Mouse (Mus musculus) urinary bladder, postnatal 10 days (tissue): ENCODE measurements around the gene Parva.

Experiments used
- DNase-seq: peaks from one replicate; pipeline ENCODE4 v3.0.0; 2022; ENCODE audit warnings: low spot score

Gene Parva

DNA sequence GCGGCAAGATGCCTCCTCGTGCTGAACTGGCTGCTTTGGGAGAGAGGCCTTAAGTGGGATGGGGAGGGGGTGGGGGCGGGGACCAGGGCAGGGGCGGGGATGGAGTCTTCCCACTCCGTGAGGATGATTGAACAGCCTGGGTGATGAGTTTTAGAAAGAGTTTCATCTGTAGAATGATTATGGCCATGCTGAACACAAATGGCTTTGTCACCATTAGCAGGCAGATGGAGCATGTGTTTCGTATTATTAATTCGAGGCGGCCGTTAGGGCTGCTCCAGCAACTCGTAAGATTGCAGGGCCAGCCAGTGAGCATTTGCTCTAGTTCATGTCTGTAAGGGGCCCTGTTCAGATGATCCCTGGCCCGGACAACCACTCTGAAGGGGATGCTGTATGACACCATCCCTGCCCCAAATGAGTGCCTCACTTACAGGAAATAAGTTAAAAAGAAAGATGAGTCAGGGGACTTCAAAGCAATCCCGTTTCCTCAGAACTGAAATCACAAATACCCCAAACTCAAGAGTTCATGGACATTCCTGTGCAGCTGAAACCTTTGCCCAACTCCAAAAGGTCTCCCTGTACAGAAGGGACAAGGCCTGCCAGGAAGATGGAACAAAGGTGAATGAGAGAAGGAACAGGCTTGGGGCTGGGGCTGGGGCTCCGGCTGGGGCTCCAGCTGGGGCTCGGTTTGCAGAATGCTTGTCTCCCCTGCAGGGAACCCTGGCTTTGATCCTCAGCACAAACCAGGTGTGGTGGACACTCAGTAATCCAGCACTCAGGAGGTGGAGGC lies 46.5 kb downstream of the Parva start:
- no peak for DNase-seq

DNA sequence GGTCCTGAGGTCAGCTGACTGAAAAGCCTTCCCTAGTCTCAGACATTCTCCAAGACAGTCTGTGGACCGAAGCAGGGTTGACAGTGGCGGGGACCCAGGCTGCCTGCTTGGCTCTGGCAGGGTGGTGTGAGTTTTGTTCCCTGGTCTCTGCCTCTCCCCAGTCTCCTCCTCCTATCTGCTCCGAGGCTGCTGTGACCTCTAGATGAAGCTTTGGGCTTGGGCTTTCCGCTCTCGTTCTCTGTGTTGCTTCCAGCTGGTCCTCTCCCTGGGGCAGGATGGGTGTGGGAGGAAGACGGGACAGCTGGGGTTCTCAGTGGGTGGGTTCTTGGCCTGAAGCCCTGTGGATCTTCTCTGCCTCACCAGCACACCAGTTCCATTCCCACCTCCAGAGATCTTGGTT lies 51.8 kb downstream of the Parva start:
- DNase-seq: no peak

DNA sequence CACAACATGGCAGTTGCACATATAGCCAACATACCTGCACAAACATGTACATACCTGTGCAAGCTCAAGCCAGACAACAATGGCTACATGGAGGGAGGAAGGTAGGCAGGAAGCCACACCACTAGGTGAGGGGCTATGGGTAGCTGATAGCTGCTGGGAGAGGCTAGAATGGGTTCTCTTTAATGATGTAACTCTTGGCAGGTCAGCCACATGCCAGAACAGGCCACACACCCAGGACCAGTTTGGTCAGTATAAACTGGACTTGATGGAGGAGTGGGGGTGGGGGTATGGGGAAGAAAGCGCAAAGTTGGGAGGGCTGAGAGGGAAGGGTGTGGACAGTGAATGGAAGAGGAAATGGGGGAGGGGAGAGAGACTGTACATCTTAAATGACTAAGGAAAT lies 53.7 kb downstream of the Parva start:
- no peak for DNase-seq

DNA sequence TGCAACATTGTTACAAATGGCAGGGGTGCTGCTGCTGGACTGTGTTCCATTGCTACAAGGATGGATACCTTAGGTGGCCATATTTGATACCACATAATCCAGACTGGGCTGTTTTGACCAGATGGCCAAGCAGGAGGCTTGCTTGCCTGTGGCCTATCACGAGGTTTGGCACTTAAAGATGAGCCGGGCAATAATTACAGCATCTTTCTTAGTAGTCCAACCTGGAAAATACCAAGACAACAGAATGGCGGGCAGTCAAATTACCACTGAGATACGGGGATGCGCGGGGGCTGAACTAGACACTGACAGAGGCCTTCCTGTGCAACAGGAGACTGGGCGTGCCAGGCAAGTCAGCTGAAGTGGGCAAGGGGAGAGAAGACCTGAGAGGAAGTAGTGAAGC lies 55.3 kb downstream of the Parva start:
- no peak for DNase-seq

DNA sequence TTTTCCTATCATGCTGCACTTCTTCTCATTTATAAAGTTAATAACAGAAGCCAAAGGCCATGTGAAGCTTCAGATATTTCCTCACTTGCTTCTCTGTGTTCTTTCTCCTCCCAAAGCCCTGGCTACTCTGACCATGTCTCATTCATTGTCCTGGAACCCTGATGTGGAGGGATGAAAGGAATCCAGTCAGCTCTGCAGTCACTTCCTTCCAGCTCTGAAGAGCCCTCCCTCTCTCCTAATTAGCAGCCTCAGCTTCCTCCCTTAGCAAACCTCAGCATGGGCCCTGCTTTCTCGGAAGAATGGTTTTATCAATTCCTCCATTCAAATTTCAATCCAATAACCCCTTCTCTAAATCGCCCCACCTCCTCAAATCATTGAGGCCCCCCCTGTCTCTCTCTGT lies 56.1 kb downstream of the Parva start:
- no peak for DNase-seq

DNA sequence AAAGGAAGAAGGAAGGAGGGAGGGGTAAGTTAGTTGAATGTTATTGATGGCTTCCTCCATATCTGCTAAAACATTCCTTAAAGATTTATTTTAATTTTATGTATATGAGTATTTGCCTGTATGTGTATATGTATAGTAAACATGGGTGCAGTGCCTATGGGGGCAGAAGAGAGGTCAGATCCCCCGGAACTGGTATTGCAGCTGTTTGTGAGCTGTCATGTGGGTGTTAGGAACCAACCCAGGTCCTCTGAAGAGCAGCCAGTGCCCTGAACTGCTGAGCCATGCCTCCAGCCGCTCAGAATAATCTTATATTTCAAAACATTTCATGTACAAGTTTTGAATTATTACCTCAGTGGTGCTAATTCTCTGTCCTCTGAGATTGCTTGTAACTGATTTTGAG lies 63.5 kb downstream of the Parva start:
- no peak for DNase-seq

DNA sequence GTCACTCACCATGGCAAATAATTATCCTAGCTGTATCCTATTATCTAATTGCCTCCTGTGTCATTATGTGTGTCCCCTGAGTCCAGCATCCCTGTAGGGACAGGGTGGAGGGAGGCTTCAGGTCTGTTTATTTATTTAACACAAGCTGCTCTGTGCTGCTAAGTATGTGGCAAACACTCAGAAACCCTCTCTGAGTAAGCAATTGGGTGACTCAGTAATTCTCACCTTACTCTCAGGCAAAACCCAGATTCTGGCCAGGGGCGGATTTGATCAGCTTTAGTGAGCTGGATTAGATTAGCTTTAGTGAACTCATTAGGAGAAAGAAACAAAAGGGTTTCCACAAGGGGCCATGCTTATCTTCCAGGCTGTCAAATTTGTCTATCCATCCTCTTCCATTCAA lies 64.4 kb downstream of the Parva start:
- no peak for DNase-seq

DNA sequence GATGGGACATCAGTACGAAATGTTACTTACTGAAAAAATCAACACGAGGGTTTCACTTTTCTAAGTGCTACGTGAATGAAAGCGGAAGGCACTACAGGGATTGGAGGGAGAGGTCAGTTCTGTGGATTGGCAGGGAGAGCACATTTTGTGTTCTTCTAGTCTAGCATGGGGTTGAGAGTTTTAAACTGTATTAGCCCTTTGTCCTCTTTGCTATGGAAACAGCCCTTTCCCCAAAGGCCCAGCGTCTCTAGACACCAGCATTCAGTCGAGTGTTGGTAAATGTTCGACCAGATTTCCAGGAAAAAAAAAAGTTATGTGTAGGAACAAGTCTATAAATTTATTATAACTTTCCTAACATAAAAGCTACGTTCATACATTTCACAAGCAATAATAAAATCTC lies 68.6 kb downstream of the Parva start:
- no peak for DNase-seq

DNA sequence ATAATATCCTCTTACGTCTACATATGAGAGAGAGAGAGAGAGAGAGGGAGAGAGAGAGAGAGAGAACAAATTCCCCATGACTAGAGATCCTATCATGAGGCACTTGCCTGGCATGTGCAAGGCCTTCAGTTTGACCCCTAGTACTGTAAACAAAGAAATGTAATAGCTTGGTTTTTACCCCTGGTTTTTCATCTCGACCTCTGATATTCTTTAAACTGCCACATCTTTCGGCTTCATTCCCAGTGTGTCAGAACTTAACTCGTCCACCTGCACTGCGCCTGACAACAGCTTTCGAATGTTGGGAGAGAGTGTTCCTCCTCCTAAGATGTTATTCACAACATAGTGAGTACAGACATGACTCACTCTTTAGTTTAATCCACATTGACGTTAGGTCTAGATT lies 69.6 kb downstream of the Parva start:
- no peak for DNase-seq

DNA sequence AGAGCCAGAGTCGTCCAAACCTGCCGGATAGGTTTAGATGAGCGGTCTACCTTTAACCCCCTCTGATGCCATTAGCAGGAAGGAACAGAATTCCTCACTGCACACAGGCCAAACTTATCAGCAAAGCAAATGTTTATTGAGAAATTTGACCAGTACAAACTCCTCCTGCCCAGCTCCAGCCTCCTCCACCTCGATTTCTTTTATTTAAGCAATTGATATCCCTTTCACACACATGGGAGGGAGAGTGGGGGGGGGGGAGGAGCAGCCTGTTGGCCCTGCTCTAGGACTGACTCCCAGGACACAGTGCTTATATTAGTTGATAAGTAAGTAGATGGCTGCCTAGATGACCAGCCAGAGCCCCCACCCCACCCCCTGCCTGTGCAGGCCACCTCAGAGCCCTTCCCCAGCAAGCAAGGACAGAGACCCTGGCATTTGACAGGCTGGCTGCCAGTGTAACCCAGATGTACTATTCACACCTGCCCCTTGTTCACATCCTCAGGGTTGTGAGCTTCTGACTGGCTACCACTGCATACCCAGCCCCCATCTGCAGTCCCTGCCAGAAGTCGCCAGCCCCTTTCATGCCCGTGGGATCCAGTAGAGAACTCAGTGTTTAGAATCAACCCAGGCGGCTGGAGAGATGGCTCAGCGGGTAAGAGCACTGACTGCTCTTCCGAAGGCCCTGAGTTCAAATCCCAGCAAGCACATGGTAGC lies 71.4 kb downstream of the Parva start:
- DNase-seq: no peak

DNA sequence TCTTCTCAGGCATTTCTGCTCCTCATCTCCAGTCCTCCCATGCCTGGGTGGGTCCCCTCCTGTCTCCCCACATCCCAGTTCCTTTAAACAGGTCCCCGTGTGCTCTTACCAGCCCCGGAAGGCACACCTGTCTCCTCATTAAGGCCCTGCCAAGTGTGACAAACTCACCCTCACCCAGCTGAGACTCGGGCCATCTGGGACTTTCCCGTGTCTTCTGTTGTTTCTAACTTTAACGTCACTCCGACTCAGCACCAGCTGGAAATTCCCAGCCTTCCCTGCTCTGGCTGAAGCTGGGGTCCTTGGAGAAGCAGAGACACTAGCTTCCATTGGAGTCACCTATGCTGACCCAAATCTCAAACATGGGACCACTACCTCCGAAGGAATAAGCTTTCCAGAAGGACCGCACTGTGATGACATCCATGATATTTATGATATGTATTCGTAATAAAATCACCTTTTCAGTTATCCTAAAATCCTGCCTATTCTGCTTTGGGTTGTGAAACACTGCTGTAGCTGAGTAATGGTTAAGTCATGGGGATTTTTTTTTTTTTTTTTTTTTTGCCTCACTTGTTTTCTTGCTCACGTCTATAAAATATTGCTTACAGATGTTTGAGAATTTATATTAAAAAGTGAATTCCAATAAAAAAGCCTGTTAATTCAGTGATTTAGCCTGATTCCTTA lies 72.3 kb downstream of the Parva start:
- DNase-seq: no peak

DNA sequence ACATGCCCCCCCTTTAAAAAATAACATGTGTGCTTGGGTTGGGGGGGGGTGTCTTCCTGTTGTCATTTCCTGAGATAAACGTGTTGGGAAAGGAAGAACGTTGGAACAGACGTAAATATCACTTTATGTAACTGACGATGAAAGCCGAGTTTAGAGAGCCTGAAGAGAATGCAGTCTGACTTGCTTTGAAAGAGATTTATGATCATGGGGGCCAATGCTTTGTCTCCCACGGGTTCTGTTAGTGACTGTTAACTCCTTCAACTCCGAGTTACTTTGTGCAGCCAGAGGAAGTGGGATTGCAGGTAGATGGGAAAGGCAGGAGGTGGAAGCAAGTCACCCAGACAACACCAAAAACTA lies 72.8 kb downstream of the Parva start:
- DNase-seq: no peak

DNA sequence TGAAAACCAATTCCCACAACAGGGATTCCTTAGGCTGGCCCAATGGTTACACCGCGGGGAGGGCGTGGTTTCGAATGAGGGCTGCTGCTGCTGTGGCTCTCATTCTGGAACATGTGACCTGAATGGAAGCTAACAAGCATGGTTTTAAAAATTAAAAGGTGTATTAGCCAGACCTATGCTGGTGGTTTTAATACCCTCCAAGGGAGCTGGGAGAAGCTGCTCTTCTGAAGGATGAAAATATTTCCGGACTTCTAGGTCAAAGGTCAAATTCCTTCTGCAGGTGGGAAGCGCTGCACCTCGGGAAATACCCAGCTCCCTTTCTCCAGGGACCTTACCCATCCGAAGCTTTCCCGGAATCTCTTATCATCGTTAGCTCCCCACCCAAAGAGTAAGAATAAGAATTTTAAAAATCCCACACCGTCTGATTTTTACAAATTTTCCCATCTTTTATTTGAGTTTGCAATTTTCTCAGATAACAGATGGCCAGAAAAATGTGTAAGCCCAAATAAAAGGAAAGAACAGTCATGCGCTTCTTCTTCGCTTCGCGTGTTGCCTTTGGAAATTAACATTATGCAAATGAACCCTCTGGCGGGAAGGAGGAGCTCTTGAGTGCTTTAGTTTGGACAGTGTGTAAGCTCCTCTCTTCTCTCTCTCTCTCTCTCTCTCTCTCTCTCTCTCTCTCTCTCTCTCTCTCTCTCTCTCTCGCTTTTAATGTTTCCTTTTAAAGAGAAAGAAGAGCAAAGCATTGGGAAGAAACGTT lies 74.9 kb downstream of the Parva start:
- no peak for DNase-seq

DNA sequence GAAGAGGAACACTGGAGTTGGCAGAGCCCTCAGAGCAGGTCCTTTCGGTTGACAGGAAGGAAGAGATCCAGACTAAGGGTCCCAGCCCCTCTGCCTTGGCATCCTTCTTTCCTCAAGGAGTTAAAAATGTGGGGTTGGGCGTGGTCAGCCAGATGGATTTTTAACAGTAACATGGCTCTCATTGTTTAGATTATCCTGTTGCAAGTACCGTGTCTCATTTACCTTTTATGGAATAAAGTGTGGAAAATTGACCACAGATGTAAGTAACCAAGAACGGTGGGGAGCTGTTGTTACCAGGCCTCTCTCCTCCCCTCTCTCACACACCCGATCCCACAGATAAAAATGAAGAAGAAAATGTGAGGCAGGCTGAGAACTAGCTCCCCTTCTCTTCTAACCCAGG lies 75.5 kb downstream of the Parva start:
- DNase-seq: no peak

DNA sequence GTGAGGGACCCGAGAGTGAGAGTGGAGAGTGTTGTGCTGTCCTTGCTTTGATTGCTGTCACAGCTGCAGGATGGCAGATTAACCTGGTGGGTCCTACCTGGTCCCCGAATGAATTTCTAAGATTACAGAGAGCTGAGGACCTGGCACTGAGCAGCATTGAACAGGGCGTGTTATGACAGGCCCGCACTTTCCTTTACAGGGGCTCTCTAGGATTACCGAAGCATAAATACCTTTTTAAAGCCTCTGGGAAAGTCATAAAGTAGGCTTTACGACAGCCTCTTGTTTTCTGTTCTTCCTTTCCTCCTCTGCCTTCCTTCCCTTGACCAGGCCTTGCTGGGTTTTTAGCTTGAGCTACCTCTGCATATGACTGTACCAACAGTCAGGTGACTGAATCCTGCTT lies 76.1 kb downstream of the Parva start:
- DNase-seq: no peak

DNA sequence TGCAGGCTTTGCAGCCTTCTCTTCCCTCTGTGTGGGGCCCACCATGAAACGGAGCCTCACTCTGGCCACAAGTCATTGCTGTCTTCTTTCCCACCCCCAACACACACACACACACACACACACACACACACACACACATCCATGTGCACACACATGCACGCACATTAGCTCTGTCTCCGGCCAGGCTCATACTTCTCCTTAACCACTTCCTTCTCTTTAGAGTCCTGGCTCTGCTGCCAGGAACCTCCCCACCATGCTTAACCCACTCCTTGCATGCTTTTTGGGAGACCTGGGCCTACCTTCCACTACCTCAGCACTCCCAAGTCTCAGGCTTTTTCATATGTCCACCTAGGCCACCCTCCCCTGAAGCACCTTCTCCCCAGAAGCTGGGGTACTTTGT lies 76.6 kb downstream of the Parva start:
- DNase-seq: no peak

DNA sequence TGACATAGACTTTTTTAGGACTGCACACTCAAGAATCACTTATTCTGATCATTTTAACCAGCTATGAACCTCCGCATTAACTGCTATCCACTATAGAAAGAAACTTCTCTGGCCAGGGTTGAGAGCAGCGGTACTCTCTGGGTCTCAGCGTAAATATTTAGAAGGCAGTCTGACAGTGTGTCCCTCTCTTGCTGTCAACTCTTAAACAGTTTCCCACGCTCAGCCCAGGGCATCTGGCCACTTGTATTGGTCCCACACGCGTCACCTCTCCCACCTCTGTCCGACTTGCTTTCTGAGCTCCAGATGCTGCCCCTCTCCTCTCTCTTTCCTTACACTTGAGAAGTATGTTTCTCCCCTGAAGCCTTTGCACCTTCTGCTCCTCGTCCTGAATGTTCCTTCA lies 81.8 kb downstream of the Parva start:
- no peak for DNase-seq

DNA sequence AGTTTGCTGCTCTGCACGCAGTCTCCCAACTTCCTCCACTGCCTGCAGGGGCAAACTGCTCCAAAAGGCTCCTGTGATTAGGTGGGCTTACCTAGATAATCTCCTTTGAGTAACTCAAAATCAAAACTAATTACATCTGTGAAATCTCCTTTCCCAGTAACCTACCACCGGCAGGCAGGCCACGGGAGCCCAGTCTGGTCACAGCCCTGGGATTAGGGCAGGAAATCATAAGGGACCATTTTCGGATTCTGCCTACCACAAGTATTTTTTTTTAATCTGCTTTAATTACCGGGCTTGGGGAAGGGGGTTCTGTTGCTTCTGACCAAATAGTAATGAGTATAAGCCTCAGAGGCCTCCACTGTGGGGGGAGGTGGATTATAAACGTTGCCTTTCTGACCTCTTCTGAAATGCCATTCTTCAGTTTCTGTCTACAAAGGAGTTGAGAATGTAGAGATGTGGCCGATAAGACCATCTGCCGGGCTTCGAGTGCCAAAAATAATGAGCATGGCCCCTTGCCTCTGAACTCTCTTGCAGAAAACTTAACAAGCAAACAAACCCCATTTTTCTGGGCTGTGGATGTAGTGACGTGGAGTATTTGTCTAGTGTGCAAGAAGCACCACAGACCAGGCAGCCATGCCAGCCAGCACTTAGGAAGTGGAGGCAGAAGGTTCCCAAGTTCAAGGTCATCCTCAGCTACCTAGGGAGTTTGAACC lies 83.2 kb downstream of the Parva start:
- DNase-seq: no peak

DNA sequence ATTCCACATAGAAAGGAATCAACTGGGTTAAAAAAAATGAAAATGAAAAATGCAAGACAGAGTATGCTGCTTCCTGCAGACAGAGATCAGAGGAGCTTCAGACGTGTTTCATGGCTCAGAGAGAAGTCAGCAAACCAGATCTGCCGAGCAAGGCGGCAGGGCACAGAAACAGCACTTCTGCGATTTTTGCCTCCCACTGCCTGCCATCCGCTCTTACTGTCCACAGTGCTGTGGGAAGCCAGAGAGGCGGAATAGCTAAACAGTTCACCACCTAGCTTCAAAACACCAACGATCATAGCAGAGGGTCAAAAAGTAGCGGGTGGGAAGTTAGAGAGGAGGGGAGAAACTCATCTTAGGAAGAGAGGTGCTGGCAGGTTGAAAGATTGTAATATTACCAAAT lies 84.0 kb downstream of the Parva start:
- no peak for DNase-seq

DNA sequence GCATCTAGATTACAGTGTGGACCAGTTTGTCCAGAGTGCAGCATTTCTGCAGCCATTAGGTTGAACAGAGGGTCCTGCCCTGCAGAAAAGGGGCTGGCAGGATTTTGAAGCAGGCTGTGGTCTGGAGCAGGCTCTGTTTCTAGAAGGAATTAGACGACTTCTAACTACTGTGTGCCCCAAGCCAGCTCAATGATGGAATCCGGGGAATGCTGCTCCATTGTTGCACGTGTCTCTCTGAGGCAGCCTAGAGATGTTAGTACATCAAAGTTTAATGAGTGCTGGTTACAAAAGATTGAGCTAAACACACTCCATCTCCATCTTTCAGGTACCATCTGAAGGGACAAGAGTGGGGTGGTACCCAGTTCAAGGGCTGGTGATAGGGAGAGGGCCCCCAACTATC lies 85.0 kb downstream of the Parva start:
- DNase-seq: no peak

DNA sequence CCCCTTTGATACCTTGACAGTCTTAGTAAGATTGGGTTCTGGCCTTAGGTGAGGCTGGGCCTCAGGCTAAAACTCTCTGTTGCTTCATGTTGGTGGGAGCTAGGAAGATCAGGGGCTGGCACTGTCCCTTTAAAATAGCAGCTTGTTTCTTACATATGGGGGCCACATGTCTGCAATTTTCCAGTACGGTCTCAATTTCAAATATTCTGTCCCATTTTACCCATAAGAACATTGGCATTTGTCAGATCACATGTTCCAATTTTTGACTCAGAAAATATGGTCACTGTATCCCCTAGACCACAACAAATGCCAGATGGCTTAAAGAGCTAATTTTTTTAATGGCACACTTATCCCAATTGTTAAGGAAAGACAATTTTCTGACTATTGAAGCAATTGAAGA lies 85.6 kb downstream of the Parva start:
- no peak for DNase-seq

DNA sequence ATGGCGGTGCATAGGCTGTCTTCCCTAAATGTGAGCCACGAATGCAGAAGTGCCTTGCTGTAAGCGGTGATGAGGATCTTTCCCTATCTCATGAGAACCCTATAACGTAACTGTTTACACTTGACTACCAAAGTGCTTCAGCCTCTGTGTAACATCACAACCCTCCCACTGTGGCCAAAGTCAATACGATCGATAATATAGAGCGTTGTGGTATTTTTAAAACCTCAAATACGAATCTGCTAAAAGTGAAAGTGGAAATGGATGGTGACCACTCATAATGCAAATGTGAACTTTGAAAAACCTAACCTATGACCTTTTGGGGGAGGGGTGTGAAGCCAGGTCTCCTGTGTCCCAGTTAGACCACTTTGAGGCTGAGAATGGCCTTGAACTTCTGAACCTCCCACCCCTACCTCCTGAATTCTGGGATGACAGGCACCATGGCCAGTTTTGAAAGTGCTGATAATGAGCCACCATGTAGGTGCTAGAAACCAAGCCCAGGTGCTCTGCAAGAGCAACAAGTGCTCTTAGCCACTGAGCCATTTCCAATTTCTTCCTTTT lies 87.4 kb downstream of the Parva start:
- no peak for DNase-seq
